Mouse (Mus musculus) stomach, embryonic 16.5 days (tissue): ENCODE data around the gene Col8a2. TPM values are rescaled to one million over a fixed set of nuclear protein-coding genes. Genes with fewer than 3 reads are reported as not detected.
A peak's percentile ranks its signal among the peaks of the same experiment; 100 is the strongest.

Source experiments
- ATAC-seq: fragments of 200-750 bp; cut with Nextera tagmentation; 2 replicates; pipeline ENCODE4 v1.8.0; 2017; ENCODE audit warnings: moderate number of reproducible peaks, moderate TSS enrichment; ENCODE audit not compliant: insufficient read depth, low FRiP score
- H3K27ac ChIP-seq: fragments of 300-500 bp; sonication (generic); 2 replicates; pipeline ENCODE4 v1.5.1; 2014; ENCODE audit warnings: low read length
- H3K27me3 ChIP-seq: fragments of 300-500 bp; sonication (generic); 2 replicates; pipeline ENCODE4 v1.6.1; 2014; ENCODE audit warnings: low read length, control low read depth, mixed read lengths; ENCODE audit not compliant: control insufficient read depth, insufficient read depth
- H3K36me3 ChIP-seq: fragments of 300-500 bp; sonication (generic); 2 replicates; pipeline ENCODE4 v1.6.1; 2014; ENCODE audit warnings: low read length; ENCODE audit not compliant: control insufficient read depth, insufficient read depth
- H3K4me1 ChIP-seq: fragments of 300-500 bp; sonication (generic); 2 replicates; pipeline ENCODE4 v1.6.1; 2014; ENCODE audit warnings: low read length, control low read depth, mixed read lengths; ENCODE audit not compliant: control insufficient read depth, insufficient read depth
- H3K4me2 ChIP-seq: fragments of 300-500 bp; sonication (generic); 2 replicates; pipeline ENCODE4 v1.6.1; 2014; ENCODE audit warnings: low read depth, low read length, mixed read lengths
- H3K4me3 ChIP-seq: fragments of 300-500 bp; sonication (generic); replicated peaks from 2 replicates; pipeline ENCODE4 v1.5.1; 2014; ENCODE audit warnings: mild to moderate bottlenecking, low read length
- H3K9ac ChIP-seq: fragments of 300-500 bp; sonication (generic); 2 replicates; pipeline ENCODE4 v1.6.1; 2014; ENCODE audit warnings: low read length
- H3K9me3 ChIP-seq: fragments of 300-500 bp; sonication (generic); replicated peaks from 2 replicates; pipeline ENCODE4 v1.6.1; 2016; ENCODE audit warnings: low read length, control low read depth; ENCODE audit not compliant: control insufficient read depth
- WGBS: fragments of 180-500 bp; shearing (Covaris S2); extraction: QIAGEN DNeasy Blood & Tissue Kit; methylation state at CpG from one replicate; pipeline ENCODE4 v1.1.7; 2014; 5-methylcytosine and 5-hydroxymethylcytosine counted together
- polyA plus RNA-seq: library from polyadenylated mRNA; unstranded; fragments of >200 nt; fragmentation: Nextera tagmentation; extraction: Ambion mirVana; gene quantifications from 2 replicates; pipeline ENCODE4 v1.2.1, GENCODE M21; 2015

Gene Col8a2
- polyA plus RNA-seq, 1 experiment from 2014 or later = 11.1 TPM

DNA sequence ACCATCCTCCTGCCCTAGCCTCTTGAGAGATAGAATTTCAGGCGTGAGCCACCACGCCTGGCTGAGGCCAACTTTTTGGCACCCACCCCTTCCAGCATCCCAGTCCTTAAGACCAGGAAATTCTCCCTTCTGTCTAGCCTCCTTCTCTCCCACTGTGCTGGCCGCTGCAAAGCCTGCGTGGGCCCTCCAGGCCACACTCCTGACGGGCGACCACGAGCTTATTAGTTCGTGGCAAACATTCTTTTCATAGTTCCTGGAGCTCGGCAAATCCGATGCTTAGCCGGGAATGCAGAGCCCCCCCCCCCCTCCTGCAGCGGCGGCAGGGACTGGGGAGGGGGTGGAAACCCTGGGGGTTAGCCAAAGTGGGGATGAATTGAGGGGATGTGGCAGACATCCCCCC is 4.6 kb downstream of the Col8a2 start:
- Histone ChIP-seq H3K27ac (no peak overlapping the region), H3K4me1 (peaks cover 13% of the 10 kb centered on the region), H3K9me3 (no peaks in the 10 kb centered on the region), H3K36me3 (no peaks in the 10 kb centered on the region), H3K4me3 (no peak overlapping the region), H3K9ac (no peak overlapping the region; the same call in 1 of the 2 replicates), H3K4me2 (no peak overlapping the region), H3K27me3 (peaks cover 3% of the 10 kb centered on the region; the same call in 1 of the 2 replicates)
- no peak for ATAC-seq
- 13% methylated on average over 13 of the region's 13 CpGs for WGBS

DNA sequence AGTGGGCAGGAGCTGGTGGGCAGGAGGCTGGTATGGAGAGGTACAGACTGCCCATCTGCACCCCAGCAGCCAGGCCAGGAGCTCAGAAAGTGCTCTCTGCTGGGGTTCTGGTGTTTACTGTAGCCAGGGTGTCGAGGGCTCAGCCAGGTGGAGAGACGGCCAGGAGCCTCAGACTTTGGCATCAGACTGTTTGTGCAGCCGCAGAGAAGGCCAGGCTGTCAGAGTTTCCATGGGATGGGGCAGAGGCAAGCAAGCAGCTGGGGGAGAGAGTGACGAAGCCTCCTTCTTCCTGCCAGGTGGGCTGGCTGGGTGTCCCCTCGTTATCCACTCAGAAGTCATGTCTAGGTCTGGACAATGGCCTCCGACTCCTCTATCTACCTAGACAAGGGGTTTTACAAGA is 8.6 kb downstream of the Col8a2 start:
- H3K27ac ChIP-seq = no peak overlapping the region
- no peak overlapping the region for H3K9ac ChIP-seq
- peaks cover 12% of the 10 kb centered on the region for H3K4me1 ChIP-seq
- WGBS = 64% methylated on average over 6 of the region's 6 CpGs
- no peak overlapping the region for H3K4me2 ChIP-seq
- H3K36me3 ChIP-seq = no peaks in the 10 kb centered on the region
- ATAC-seq = no peak
- no peak overlapping the region for H3K4me3 ChIP-seq
- 0 out of 2 replicates have a peak, but pooled peaks cover 3% of the 10 kb centered on the region for H3K27me3 ChIP-seq
- no peaks in the 10 kb centered on the region for H3K9me3 ChIP-seq

DNA sequence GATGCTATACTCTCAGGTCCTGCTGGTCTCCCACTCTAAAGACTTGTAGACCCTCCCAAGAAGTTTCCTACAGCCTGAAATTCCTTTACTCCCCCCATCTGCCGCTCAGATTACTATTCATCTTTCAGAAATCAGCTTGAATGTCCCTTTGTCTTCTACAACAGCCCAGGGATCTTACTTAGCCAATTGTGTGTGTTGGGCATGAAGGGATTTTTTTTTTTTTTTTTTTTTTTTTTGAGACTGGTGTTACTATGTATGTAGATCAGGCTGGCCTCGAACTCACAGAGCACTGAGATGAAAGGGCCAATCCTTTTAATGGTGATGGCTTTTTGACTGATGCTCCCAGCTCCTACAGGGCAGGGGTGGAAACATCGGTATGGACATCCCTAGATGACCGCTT is 9.3 kb downstream of the Col8a2 start:
- no peak for ATAC-seq
- Histone ChIP-seq H3K9me3 (no peaks in the 10 kb centered on the region), H3K4me3 (no peak overlapping the region), H3K27ac (no peak overlapping the region), H3K4me1 (peaks cover 17% of the 10 kb centered on the region), H3K27me3 (peaks cover 11% of the 10 kb centered on the region), H3K9ac (peak overlapping the region; percentile 67; the same call in 1 of the 2 replicates), H3K4me2 (no peak overlapping the region), H3K36me3 (no peaks in the 10 kb centered on the region)
- WGBS = 46% methylated on average over 4 of the region's 4 CpGs

DNA sequence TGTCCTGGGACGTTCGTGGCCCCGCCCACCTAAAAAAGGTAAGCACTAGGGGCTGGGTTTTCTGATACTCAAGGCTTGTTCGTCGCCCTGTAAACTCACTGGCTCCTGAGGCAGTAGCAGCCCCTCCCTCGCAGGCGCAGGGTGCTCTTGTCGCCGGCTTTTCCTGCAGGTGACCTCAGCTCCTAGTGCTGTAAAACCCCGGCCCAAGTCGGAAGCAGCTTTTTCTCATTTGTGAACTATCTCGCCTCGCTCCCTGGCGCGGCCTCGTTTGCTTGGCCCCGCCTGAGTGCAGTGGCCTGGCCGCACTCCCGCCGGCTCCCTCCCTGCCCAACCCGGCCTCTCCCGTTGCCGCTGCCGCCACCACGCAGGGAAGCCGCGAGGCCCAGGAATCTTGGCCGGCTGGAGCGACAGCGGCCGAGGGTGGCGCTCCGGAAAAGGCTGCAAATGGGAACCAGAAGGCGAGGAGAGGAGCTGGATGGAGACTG is 10.1 kb downstream of the Col8a2 start:
- 2% methylated on average over 34 of the region's 34 CpGs for WGBS
- H3K27me3 ChIP-seq = peaks cover 17% of the 10 kb centered on the region

DNA sequence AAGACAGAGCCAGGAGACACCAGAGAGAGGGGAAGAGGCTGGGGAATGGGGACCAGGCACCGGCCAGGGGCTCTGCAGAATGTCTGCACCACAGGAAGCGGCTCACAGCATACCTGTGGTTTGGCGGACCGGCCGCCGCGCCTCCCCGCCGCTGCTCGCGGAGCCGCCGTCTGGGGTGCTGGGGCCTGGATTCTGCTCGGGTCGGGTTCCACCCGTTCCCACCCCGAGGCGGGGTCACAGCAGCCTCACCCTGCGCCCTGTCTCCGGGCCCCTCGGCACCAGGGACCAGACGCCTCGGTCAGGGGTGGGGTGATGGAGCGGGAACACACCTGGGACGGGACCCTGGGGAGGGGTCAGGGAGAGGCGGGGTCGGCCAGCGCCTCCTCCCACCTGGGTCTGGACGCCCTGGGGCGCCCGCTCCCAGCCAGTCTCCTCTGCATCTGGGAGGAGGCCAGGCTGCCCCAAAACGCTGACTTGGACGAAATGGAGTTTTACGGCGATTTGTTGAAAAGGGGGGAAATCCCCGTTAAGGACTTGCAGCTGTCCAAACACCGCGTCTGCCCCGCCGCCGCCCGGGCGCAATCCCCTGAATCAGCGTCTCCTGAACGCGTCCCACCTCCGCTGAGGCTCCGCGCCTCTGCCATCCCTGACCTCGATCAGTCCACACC is 14.5 kb downstream of the Col8a2 start:
- Histone ChIP-seq H3K4me2 (peak overlapping the region; percentile 70), H3K4me3 (peak overlapping the region; percentile 45), H3K27ac (no peak overlapping the region), H3K36me3 (no peaks in the 10 kb centered on the region), H3K27me3 (peaks cover 21% of the 10 kb centered on the region), H3K4me1 (peaks cover 23% of the 10 kb centered on the region), H3K9me3 (0 out of 2 replicates have a peak, but pooled peaks cover 3% of the 10 kb centered on the region), H3K9ac (peak overlapping the region; percentile 54)
- 4% methylated on average over 50 of the region's 50 CpGs for WGBS
- peak; percentile 57; the same call in 1 of the 2 replicates for ATAC-seq

More for the DNA sequence above, 10.1 kb downstream of the Col8a2 start:
- no peaks in the 10 kb centered on the region for H3K36me3 ChIP-seq
- no peaks in the 10 kb centered on the region for H3K9me3 ChIP-seq
- H3K27ac ChIP-seq = no peak overlapping the region
- ATAC-seq = peak; percentile 54; the same call in 1 of the 2 replicates
- peak overlapping the region; percentile 67 for H3K9ac ChIP-seq
- H3K4me2 ChIP-seq = peak overlapping the region; percentile 55
- peak overlapping the region; percentile 28 for H3K4me3 ChIP-seq
- peaks cover 23% of the 10 kb centered on the region for H3K4me1 ChIP-seq

DNA sequence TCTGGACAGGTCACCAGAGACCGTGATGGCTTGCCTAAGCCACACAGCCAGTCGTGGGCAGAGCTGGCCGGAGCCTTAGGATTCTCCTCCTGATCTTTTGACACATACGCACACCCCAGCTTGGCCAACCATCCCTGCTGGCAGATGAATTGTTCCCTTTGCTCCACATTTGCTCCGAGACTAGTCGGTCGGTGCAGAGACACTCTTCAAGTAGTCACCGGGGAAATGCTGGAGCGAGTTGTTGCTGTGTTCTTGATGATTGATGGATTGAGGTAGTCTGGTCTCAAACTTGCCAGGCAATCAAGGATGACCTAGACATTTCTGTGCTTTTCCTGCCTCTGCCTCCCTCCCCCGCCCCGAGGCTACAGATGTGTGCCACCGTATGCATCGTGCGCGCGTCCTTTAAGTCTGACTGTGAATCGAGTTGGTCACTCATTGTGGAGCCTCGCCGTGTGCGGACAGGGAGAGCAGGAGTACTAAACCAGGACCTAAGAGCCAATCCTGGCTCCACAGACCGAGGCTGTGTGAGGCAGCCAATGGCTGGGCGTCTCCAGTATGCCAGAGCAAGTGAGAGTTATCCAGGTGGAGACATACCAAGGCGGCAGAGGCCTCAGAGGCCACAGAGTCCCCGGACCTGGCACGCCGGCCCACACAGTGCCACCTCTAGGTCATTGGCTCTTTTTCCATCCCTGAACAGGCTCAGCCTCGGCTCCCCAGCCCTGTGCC is 15.2 kb downstream of the Col8a2 start:
- 22% methylated on average over 27 of the region's 27 CpGs for WGBS

DNA sequence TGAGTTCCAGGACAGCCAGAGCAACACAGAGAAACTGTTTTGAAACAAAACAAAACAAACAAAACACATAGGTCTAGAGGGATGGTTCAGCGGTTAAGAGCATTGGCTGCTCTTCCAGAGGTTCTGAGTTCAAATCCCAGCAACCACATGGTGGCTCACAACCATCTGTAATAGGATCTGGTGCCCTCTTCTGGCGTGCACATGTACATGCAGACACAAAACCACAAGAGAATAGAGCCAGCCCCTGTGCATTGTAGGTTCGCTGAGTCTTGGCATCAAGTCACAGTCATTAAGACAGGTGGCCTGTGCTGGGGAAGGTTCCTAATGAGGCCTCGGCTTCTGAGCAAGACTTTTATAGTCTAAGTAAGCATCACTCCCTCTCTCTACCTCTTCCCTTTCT is 17.3 kb downstream of the Col8a2 start:
- Histone ChIP-seq H3K27ac (no peak overlapping the region), H3K9me3 (0 out of 2 replicates have a peak, but pooled peaks cover 5% of the 10 kb centered on the region), H3K9ac (no peak overlapping the region), H3K4me2 (no peak overlapping the region), H3K36me3 (no peaks in the 10 kb centered on the region), H3K4me3 (no peak overlapping the region), H3K4me1 (peaks cover 11% of the 10 kb centered on the region), H3K27me3 (peaks cover 21% of the 10 kb centered on the region)
- 62% methylated on average over 4 of the region's 4 CpGs for WGBS
- no peak for ATAC-seq

More for the DNA sequence above, 15.2 kb downstream of the Col8a2 start:
- H3K4me2 ChIP-seq = peak overlapping the region; percentile 70
- peak overlapping the region; percentile 54; the same call in 1 of the 2 replicates for H3K9ac ChIP-seq
- peaks cover 18% of the 10 kb centered on the region for H3K4me1 ChIP-seq
- no peaks in the 10 kb centered on the region for H3K36me3 ChIP-seq
- H3K9me3 ChIP-seq = 0 out of 2 replicates have a peak, but pooled peaks cover 5% of the 10 kb centered on the region
- H3K27me3 ChIP-seq = peaks cover 21% of the 10 kb centered on the region
- no peak overlapping the region for H3K27ac ChIP-seq
- no peak for ATAC-seq
- H3K4me3 ChIP-seq = peak overlapping the region; percentile 45

DNA sequence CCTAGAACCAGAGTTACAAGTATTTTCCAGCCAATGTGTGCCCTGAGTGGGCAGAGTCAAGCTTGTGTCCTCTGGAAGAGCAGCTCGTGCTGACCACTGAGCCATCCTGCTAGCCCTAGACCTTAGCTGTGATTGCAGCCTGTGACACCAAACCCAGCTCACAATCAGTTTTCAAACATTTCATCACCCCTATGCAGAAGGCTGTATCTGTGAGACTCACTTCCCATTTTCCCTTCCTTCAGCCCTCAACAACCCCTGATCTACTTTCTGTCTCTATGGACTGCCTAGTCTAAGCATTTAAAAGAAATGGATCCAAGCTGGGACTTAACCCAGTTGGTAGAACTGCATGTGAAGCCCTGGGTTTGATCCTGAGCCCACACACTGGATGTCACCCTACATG is 18.8 kb downstream of the Col8a2 start:
- no peak overlapping the region for H3K4me2 ChIP-seq
- H3K4me3 ChIP-seq = no peak overlapping the region
- ATAC-seq = no peak
- H3K36me3 ChIP-seq = no peaks in the 10 kb centered on the region
- H3K9ac ChIP-seq = no peak overlapping the region
- H3K27me3 ChIP-seq = peaks cover 15% of the 10 kb centered on the region
- H3K27ac ChIP-seq = no peak overlapping the region
- WGBS = 86% methylated on average over 1 of the region's 1 CpGs
- H3K9me3 ChIP-seq = 0 out of 2 replicates have a peak, but pooled peaks cover 5% of the 10 kb centered on the region
- peaks cover 16% of the 10 kb centered on the region for H3K4me1 ChIP-seq

DNA sequence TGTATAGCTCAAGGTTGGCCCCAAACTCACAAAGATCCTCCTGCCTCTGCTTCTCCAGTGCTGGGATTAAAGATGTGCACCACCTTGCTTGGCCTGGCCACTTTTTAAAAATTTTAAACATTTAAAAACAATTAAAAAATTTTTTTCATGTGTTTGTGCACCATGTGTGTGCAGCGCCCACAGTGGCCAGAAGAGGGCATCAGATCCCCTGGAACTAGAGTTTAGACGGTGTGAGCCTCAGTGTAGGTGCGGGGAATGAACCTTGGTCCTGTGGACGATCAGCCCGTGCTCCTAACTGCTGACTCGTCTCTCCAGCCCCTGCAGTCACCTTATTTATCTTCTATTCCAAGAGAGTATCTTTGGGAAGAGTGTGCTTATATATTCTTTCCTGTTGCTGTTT is 19.5 kb downstream of the Col8a2 start:
- peaks cover 9% of the 10 kb centered on the region for H3K4me1 ChIP-seq
- H3K27me3 ChIP-seq = peaks cover 9% of the 10 kb centered on the region
- no peak for ATAC-seq
- H3K4me2 ChIP-seq = no peak overlapping the region
- WGBS = 86% methylated on average over 6 of the region's 6 CpGs
- H3K4me3 ChIP-seq = no peak overlapping the region
- no peaks in the 10 kb centered on the region for H3K36me3 ChIP-seq
- no peak overlapping the region for H3K27ac ChIP-seq
- no peak overlapping the region for H3K9ac ChIP-seq
- 0 out of 2 replicates have a peak, but pooled peaks cover 5% of the 10 kb centered on the region for H3K9me3 ChIP-seq
